23 mouse cellular contexts compared by ENCODE assay signal in the genomic region with DNA sequence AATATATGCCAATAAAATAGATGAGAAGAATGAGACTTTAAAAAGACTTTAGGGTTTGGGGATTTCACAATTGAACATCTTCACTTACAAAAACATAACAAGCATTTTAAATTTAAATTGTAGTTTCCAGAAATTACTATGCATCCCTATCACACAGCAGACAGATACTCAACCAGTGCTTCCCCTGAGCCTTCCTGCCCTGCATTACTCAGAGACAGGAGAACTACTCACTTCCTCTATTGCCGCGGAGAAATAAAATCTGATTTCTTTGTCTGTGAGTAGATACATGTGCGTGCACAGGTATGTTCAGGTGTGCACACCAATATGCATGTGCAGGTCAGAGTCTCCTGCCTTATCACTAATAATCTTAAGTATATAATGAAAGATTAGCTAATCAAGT. TPM values are rescaled to one million over a fixed set of nuclear protein-coding genes. Genes with fewer than 3 reads are reported as not detected.
DNase-seq lines count a peak whose midpoint lies in the region; ATAC-seq and TF ChIP-seq lines count a peak whose summit lies in the region.
"Had no signal": no experiment of that assay in that cellular context is flagged by ENCODE, and none has a peak within 500 bp of the region (broad histone marks: within the 10 kb centered on the region; RNA-seq: fewer than 3 reads in every experiment).

No protein-coding gene starts in this region.

- no peak for DNase-seq in hindbrain, embryonic 11.5 days (ENCODE audit: low spot score)
- DNase-seq in A20 (ENCODE audit: low read depth, low spot score) = peak; percentile 67
- DNase-seq in midbrain, postnatal 0 days (ENCODE audit: low spot score) = peak; percentile 3
- no peak for DNase-seq in kidney, postnatal 25 days
- no peak for DNase-seq in yolk sac, embryonic 10.5 days (ENCODE audit: low spot score)
- DNase-seq: adrenal gland, postnatal 25 days; cerebellum, postnatal 14 days; gastrocnemius, postnatal 10 days; heart, postnatal 4 days; kidney, adult 18-20 months; kidney, postnatal 36 days; left cerebral cortex, postnatal 4 days; retina, postnatal 1 day had no signal

- H3K36me3 ChIP-seq in hindbrain, embryonic 13.5 days = no peaks in the 10 kb centered on the region
- H3K36me3 ChIP-seq in hindbrain, embryonic 11.5 days (ENCODE audit: control insufficient read depth, insufficient read depth, low read length) = no peaks in the 10 kb centered on the region
- no peaks in the 10 kb centered on the region for H3K36me3 ChIP-seq in midbrain, postnatal 0 days (ENCODE audit: insufficient read depth, low read length)
- H3K36me3 ChIP-seq: embryonic facial prominence, embryonic 10.5 days; liver, embryonic 12.5 days; lung, embryonic 15.5 days; neural tube, embryonic 12.5 days; stomach, embryonic 15.5 days had no signal

- no peak overlapping the region for H3K27ac ChIP-seq in hindbrain, embryonic 13.5 days
- no peak overlapping the region for H3K27ac ChIP-seq in hindbrain, embryonic 11.5 days (ENCODE audit: low read depth, low read length)
- no peak overlapping the region for H3K27ac ChIP-seq in midbrain, postnatal 0 days (ENCODE audit: low read depth, low read length)
- H3K27ac ChIP-seq: embryonic facial prominence, embryonic 10.5 days; liver, embryonic 12.5 days; lung, embryonic 15.5 days; neural tube, embryonic 12.5 days; stomach, embryonic 15.5 days had no signal

- H3K4me1 ChIP-seq in hindbrain, embryonic 13.5 days (replicated peaks) = no peaks in the 10 kb centered on the region
- no peaks in the 10 kb centered on the region for H3K4me1 ChIP-seq in hindbrain, embryonic 11.5 days (replicated peaks; ENCODE audit: control insufficient read depth, insufficient read depth, low read length)
- H3K4me1 ChIP-seq in midbrain, postnatal 0 days (ENCODE audit: insufficient read depth, low read length) = no peaks in the 10 kb centered on the region
- H3K4me1 ChIP-seq: embryonic facial prominence, embryonic 10.5 days; liver, embryonic 12.5 days; lung, embryonic 15.5 days; neural tube, embryonic 12.5 days; stomach, embryonic 15.5 days had no signal

- no peaks in the 10 kb centered on the region for H3K9me3 ChIP-seq in hindbrain, embryonic 13.5 days
- H3K9me3 ChIP-seq in hindbrain, embryonic 11.5 days (ENCODE audit: control insufficient read depth, low read length) = no peaks in the 10 kb centered on the region
- H3K9me3 ChIP-seq in midbrain, postnatal 0 days (ENCODE audit: low read length) = no peaks in the 10 kb centered on the region
- H3K9me3 ChIP-seq: embryonic facial prominence, embryonic 10.5 days; liver, embryonic 12.5 days; lung, embryonic 15.5 days; neural tube, embryonic 12.5 days; stomach, embryonic 15.5 days had no signal

- peak overlapping the region; percentile 19; the same call in 1 of the 2 replicates for H3K4me2 ChIP-seq in hindbrain, embryonic 13.5 days
- H3K4me2 ChIP-seq in hindbrain, embryonic 11.5 days (replicated peaks; ENCODE audit: low read depth, low read length) = no peak overlapping the region
- peak overlapping the region; percentile 53 for H3K4me2 ChIP-seq in midbrain, postnatal 0 days (ENCODE audit: low read depth, low read length, poor library complexity, severe bottlenecking)
- H3K4me2 ChIP-seq: heart, embryonic 11.5 days; liver, embryonic 12.5 days; lung, embryonic 15.5 days; neural tube, embryonic 12.5 days; stomach, embryonic 15.5 days had no signal

- no peak for ATAC-seq in hindbrain, embryonic 13.5 days (ENCODE audit: low FRiP score)
- ATAC-seq in hindbrain, embryonic 11.5 days (ENCODE audit: low FRiP score) = no peak
- ATAC-seq in common myeloid progenitor, adult 5-6 weeks (replicated peaks; ENCODE audit: low read depth, poor library complexity, severe bottlenecking) = peak; percentile 45; the same call in 1 of the 2 replicates
- no peak for ATAC-seq in midbrain, postnatal 0 days (ENCODE audit: low FRiP score)
- ATAC-seq: forebrain, embryonic 16.5 days; liver, embryonic 12.5 days had no signal

- no peak for TF ChIP-seq CTCF in midbrain, postnatal 0 days (IDR thresholded peaks at IDR 0.05)

- WGBS in hindbrain, embryonic 13.5 days = 89% methylated on average over 3 of the region's 3 CpGs
- WGBS in hindbrain, embryonic 11.5 days = 91% methylated on average over 3 of the region's 3 CpGs
- 71% methylated on average over 3 of the region's 3 CpGs for WGBS in midbrain, postnatal 0 days

- peak overlapping the region; percentile 6; the same call in 1 of the 2 replicates for H3K4me3 ChIP-seq in hindbrain, embryonic 13.5 days
- no peak overlapping the region for H3K4me3 ChIP-seq in hindbrain, embryonic 11.5 days (ENCODE audit: low read depth, low read length)
- H3K4me3 ChIP-seq in midbrain, postnatal 0 days (ENCODE audit: low read depth, low read length) = peak overlapping the region; percentile 60
- H3K4me3 ChIP-seq: embryonic facial prominence, embryonic 10.5 days; erythroblast, embryonic 14.5 days; liver, embryonic 12.5 days; lung, embryonic 15.5 days; neural tube, embryonic 12.5 days; stomach, embryonic 15.5 days had no signal

- peak overlapping the region; percentile 20; the same call in 1 of the 2 replicates for H3K9ac ChIP-seq in hindbrain, embryonic 13.5 days
- H3K9ac ChIP-seq in hindbrain, embryonic 11.5 days (ENCODE audit: low read depth, low read length) = no peak overlapping the region
- H3K9ac ChIP-seq in midbrain, postnatal 0 days (replicated peaks; ENCODE audit: low read length, poor library complexity, severe bottlenecking) = no peak overlapping the region
- H3K9ac ChIP-seq: liver, embryonic 12.5 days; lung, embryonic 15.5 days; neural tube, embryonic 12.5 days; stomach, embryonic 15.5 days had no signal

- no peaks in the 10 kb centered on the region for H3K27me3 ChIP-seq in hindbrain, embryonic 13.5 days
- no peaks in the 10 kb centered on the region for H3K27me3 ChIP-seq in hindbrain, embryonic 11.5 days (ENCODE audit: control insufficient read depth, insufficient read depth, low read length)
- no peaks in the 10 kb centered on the region for H3K27me3 ChIP-seq in midbrain, postnatal 0 days (ENCODE audit: insufficient read depth, low read length)
- H3K27me3 ChIP-seq: lung, embryonic 15.5 days; neural tube, embryonic 12.5 days; stomach, embryonic 15.5 days had no signal

RNA-seq across cellular contexts. Expression of gene Slc9a7, which starts 2.9 kb away (rescaled TPM):
- 6.1 and 7.6 TPM in 2 replicates for polyA plus RNA-seq in hindbrain, embryonic 13.5 days (2015; fragmentation: Nextera tagmentation; extraction: Ambion mirVana)
- polyA plus RNA-seq in hindbrain, embryonic 11.5 days (2014; fragmentation: Nextera tagmentation; extraction: Ambion mirVana) = 2.1 and 2.4 TPM in 2 replicates
- total RNA-seq in common myeloid progenitor, adult 5-6 weeks (2017) = 9.2 and 10.4 TPM in 2 replicates
- total RNA-seq in midbrain, postnatal 0 days (2014; rRNA removed) = 89.7 and 94.6 TPM in 2 replicates
- 13.3 and 13.5 TPM in 2 replicates for polyA plus RNA-seq in midbrain, postnatal 0 days (2015; fragmentation: Nextera tagmentation; extraction: Ambion mirVana)
- polyA plus RNA-seq: erythroblast, embryonic 14.5 days had no signal

Comparison
In these comparisons a context has a peak if more than half of its experiments do, and no peak if none do; other contexts are left out.
1. DNase-seq: peak in A20 (single experiment) and midbrain, postnatal 0 days (single experiment); none in hindbrain, embryonic 11.5 days (single experiment), kidney, postnatal 25 days (0 of 2) and yolk sac, embryonic 10.5 days (single experiment).